Mouse (Mus musculus) spleen, postnatal 4 days (tissue): ENCODE data around the gene Hspa12b.

Source experiments
- DNase-seq, 2 experiments: peaks; one replicate each; pipeline ENCODE4 v3.0.0; 2022; ENCODE audit warnings: low spot score in 2 of 2

Hspa12b gene

DNA sequence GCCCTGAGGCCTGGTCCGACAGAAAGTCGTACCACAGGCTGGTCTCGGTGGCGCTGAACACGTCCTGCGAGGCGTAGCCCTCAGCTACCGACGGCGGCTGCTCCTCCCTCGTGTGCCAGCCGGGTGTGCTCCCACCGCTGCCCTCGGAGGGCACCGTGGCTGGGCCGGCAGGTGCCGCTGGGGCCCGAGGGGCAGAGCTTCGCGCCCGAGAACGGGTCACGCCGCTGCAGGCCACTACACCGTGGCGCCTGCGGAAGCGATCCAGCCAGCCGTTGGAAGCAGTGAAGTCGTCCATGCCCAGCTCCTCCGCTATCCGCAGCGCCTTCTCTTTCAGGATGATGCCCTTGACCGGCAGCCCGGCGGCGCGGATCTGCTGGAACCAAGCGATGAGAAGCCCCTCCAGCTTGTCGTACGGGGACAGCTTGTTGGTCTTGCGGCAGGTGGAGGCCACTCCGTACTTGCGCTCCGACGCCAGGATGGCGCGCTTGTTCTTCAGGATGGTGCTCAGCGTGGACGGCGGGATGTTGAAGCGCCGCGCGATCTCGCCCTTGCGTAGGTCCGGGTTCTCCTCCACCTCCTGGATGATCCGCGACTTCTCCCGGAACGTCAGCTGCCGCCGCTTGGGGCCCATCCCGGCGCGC, 52.3 kb downstream of the Hspa12b start:
- DNase-seq, result peak; percentile 57 to 83

- DNase-seq, result peak; percentile 84 to 93
These were observed 53.0 kb downstream of the Hspa12b start, which contains the start of gene Cenpb for GRCm38 (mm10) chr2:131179990-131180587. Cenpb (minus strand) TSS chr2:131180067.

DNA sequence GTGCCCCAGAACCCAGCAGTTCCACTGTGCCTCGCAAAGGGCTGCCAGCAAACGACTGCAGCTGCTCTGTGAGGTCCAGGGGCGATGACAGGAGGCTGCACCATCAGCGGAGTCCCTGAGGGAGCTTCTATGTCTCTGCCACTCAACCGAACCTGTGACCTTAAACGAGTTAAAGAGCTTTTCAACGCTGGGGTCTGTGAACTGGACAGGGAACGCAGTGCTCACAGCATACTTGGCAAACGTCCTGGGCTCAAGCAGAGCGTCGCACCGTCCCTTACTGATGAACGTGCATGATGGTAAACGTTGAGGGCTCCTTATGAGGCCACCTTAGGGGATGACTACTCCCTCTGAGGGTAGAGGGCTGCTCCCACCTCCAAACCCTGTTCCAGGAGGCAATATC, 59.3 kb downstream of the Hspa12b start:
- DNase-seq, result no peak

GRCm38 (mm10) chr2:131186771-131187601, 59.9 kb downstream of the Hspa12b start, which contains the start of the genes Cdc25b and Spef1:
Cdc25b (plus strand) TSS chr2:131186949.
Spef1 (minus strand) TSS chr2:131187282.
- peak; percentile 94 to 97 for DNase-seq

DNA sequence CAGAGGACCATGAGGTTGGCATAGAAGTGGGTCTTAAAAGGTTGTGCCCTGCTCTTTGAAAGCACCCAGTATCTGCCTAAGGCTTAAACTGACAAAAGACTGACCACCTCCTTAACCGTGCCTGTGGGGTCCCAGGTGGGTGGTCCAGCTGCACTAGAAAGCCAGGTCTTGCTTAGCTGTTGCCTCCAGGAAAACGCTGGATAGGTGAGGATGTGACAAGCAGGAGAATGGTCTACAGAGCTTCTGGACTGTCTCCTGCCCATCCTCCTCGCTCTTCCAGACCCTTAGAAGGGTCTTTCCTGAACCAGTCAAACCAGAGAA, 60.5 kb downstream of the Hspa12b start:
- no peak for DNase-seq

- DNase-seq, result no peak
These were observed 61.2 kb downstream of the Hspa12b start for GRCm38 (mm10) chr2:131188311-131188710.

- no peak for DNase-seq
These were observed 62.6 kb downstream of the Hspa12b start for GRCm38 (mm10) chr2:131189521-131190309.

DNA sequence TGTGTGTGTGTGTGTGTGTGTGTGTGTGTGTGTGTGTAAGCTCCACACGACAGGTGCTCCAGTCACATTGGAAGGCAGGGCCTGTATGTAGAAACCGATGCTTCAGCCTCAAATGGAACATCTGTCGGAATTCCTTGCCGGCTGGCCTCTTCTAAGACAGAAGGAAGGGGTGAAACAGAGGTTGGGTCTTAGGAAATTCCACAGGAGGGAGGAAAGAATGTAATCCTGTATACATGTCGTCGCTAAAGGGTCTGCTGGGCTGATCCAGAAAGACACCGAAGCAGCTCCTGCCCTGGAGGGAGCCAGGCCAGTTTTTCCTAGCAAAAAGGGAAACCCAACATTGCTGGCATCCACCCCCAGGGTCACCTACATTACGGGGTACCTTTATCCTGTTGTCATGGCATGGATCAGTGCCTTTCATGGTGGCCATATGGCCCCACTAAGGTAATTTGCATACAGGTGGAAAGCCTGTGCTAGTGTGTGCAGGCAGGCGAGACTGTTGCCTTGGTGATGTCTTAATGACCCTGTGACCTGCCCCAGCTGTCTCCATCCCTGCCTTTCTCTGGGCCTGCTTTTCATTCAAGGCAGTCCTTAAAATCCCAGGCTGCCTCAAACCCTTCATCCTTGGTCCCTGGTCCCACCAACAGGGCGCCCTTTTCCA, 63.4 kb downstream of the Hspa12b start:
- DNase-seq, result peak in 1 of 2 experiments; percentile 66

DNA sequence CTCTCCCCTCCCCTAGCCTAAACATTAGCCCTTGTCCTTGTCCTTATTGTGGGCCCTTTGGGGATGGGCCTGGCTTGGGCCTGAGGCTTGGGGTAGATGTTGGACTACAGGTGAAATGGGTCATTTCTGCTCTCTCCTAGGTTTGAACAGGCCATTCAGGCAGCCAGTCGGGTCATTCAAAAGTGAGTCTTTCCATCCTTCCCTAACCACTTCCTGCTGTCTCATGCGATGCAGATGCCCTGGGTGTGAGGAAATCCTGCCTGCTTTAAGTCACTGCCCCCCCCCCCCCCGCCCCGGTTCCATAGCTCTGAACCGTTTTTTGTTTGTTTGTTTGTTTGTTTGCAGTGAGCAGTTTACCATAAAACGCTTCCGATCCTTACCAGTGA, 63.9 kb downstream of the Hspa12b start:
- DNase-seq, result no peak
